Mouse (Mus musculus): ENCODE data around the gene Gm20547.

DNA sequence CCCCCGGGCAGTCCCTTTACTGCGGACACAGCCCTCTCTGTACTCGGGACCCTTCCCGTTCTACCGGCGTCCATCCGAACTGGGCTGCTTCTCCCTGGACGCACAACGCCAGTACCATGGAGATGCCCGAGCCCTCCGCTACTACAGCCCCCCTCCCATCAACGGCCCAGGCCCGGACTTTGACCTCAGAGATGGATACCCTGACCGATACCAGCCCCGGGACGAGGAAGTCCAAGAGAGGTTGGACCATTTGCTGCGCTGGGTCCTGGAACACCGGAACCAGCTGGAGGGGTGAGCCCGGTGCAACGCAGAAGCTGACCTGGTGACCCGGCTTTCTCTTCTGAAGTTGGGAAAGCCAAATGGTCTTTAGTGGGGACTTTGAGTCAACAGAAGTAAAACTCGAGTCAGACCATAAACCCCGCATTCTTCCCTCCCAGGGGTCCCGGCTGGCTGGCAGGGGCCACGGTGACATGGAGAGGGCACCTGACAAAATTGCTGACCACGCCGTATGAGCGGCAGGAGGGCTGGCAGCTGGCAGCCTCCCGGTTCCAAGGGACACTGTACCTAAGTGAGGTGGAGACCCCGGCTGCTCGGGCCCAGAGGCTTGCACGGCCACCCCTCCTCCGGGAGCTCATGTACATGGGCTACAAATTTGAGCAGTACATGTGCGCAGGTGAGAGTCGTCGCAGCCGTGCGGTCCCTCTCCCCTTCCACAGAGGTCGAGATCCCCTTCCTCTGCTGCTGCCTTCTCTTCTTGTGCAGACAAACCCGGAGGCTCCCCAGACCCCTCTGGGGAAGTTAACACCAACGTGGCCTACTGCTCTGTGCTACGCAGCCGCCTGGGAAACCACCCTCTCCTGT is 44.1 kb downstream of the Gm20547 start:
- no peak for TF ChIP-seq CTCF (IDR thresholded peaks at IDR 0.05; ENCODE audit: low read depth, low read length)
- TF ChIP-seq POLR2A (IDR thresholded peaks at IDR 0.05; ENCODE audit: insufficient read depth, low read length) = no peak
- no peak for TF ChIP-seq EP300 (IDR thresholded peaks at IDR 0.05; ENCODE audit: insufficient read depth, low read depth, low read length)
